Mouse (Mus musculus) limb, embryonic 10.5 days (tissue): ENCODE results near the gene Gdf7. TPM values are rescaled to one million over a fixed set of nuclear protein-coding genes. Genes with fewer than 3 reads are reported as not detected.

ENCODE experiments used
- DNase-seq: peaks from one replicate; pipeline ENCODE4 v3.0.0-alpha.2; 2017; ENCODE audit warnings: low spot score
- H3K27ac ChIP-seq: fragments of 300-500 bp; sonication (generic); 2 replicates; pipeline ENCODE4 v1.5.1; 2016; ENCODE audit warnings: mild to moderate bottlenecking
- H3K27me3 ChIP-seq: fragments of 300-500 bp; sonication (generic); 2 replicates; pipeline ENCODE4 v1.6.1; 2016; ENCODE audit warnings: low read depth, mild to moderate bottlenecking; ENCODE audit not compliant: poor library complexity, severe bottlenecking
- H3K36me3 ChIP-seq: fragments of 300-500 bp; sonication (generic); 2 replicates; pipeline ENCODE4 v1.6.1; 2016; ENCODE audit warnings: mild to moderate bottlenecking, moderate library complexity
- H3K4me1 ChIP-seq: fragments of 300-500 bp; sonication (generic); 2 replicates; pipeline ENCODE4 v1.6.1; 2016
- H3K4me3 ChIP-seq: fragments of 300-500 bp; sonication (generic); 2 replicates; pipeline ENCODE4 v1.5.1; 2016; ENCODE audit warnings: mild to moderate bottlenecking, moderate library complexity
- H3K9me3 ChIP-seq: fragments of 300-500 bp; sonication (generic); replicated peaks from 2 replicates; pipeline ENCODE4 v1.6.1; 2016; ENCODE audit warnings: mild to moderate bottlenecking
- WGBS: fragments of 180-500 bp; shearing (Covaris S2); methylation state at CpG from one replicate; pipeline ENCODE4 v1.1.7; 2016; 5-methylcytosine and 5-hydroxymethylcytosine counted together
- polyA plus RNA-seq: library from polyadenylated mRNA; unstranded; fragments of >200 nt; fragmentation: Nextera tagmentation; extraction: Ambion mirVana; gene quantifications from 2 replicates; pipeline ENCODE4 v1.2.1, GENCODE M21; 2016

The Gdf7 gene
- polyA plus RNA-seq, 1 experiment from 2014 or later, result 0.13 TPM

DNA sequence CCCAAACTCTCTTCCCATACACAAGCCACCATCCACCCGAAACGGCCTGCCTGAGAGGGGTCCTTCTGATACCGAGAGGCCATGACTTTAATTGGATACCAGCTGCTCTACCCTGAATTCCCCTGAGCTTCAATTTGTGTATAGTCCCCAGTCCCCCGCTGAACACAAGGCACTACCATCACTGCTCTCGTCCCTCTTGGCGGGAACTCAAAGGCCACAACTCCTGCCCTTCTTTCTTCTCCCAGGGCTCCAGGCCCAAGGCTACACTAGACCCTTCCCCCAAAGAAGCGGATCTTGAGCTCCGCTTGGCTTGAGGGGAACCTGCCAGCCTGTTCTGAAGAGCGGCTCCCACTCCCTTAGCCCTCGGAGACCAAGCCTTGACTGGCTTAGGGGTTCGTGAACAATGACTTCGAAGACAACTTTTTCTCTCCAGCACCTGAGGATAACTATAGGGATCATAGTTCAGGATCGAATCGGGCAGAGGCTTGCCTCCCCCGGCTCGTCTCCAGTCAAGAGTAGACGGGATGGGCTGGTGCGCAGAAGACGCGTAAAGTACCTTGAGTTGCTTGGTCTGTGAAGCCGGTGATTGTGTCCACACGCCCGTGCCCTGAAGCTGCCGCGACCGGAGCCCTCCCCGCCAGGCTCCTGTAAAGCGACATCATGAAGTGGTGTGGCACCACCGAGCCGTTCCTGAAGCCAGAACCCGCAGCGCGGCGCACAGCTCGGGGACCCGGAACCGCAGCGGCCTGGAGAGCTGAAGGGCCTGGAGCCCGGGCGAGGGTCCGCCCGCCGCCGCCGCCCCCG is 541 bp downstream of the Gdf7 start:
- Histone ChIP-seq H3K4me3 (peak overlapping the region; percentile 54), H3K9me3 (no peaks in the 10 kb centered on the region), H3K36me3 (no peaks in the 10 kb centered on the region), H3K27ac (peak overlapping the region; percentile 66), H3K27me3 (peaks cover 100% of the 10 kb centered on the region), H3K4me1 (peaks cover 44% of the 10 kb centered on the region)
- 3% methylated on average over 46 of the region's 46 CpGs for WGBS
- DNase-seq, result peak; percentile 70

DNA sequence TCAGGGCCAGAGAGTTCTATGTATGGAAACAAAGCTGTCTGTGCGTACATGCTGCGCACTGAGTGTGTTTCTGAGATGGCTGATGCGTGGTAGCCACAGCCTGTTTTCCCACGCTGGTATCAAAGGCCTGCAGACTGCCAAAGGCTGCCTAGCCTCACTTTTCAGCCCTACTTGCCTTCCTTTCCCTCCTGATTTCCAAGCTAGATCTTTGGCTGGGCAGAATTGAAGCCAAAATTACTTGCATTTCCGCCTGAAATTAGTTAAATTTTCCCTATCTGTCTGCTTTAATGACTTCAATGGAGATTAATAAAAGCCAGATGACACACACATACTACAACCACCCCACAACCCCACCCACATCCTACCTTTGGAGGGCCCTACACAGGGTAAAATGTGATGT is 1.2 kb downstream of the Gdf7 start:
- 24% methylated on average over 5 of the region's 5 CpGs for WGBS
- Histone ChIP-seq H3K4me3 (no peak overlapping the region), H3K27me3 (peaks cover 100% of the 10 kb centered on the region), H3K36me3 (no peaks in the 10 kb centered on the region), H3K4me1 (peaks cover 44% of the 10 kb centered on the region), H3K9me3 (no peaks in the 10 kb centered on the region), H3K27ac (no peak overlapping the region)
- no peak for DNase-seq

DNA sequence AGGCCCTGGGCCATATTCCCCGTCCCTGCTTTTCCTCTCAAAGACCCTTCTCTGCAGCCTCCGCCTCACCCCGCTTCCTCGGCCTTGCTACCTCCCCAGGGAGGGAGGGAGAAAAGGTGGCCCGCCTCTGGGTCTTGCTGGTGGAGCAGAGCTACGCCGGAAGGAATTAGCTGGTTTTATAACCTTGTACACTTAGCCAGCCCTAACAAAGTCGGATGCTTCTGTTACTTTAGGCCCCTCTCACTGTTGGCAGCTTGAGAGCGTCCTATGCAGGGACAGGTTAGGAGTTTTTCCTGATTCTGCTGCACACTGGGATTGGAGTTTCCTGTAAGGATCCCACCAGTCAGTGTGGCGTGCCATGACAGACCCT is 1.7 kb downstream of the Gdf7 start:
- no peak overlapping the region for H3K27ac ChIP-seq

DNA sequence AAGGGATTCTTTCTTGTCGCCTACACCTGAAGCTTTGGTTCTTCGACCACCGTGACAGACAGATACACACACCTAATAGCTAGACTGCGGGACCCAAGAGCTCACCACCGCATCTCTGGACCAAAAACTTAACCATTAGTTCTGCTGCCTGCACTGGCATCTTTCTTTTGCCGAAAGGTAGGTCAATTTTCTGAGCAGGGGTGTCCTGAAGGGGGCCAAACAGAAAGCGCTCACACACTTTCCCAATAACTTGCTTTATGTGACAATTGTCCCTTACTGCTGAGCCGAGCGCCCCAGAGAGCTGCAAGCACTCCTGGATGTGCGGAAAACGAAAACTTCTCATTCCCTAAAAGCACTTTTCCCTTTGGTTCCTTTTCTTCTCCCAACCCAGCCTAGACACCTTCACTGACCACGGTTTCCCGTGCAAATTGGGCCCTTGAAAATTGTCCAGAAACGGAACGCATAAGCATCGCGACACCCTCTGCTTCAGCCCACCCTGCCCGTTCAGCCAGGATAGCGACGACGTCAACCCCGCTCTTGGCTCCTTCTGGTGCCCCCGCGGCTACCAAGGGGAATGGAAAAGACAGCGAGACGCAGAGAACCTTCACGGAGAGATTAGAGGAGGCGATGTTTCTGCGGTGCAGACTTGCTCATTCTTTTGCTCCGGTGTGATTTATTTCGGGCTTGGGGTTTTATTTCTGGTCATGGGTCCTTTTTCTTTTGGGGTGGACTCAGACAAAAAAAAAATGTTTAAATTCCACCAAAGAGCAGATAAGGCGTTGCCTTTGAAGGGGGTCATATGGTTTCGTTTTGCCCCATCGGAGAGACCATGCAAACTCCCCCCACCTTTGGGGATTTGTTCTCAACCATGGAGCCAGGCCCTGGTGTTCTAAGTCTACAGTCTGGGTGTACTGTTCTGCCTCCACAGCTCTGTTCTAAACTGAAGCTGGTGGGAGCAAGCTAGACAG is 2.3 kb downstream of the Gdf7 start:
- H3K9me3 ChIP-seq, result no peaks in the 10 kb centered on the region
- WGBS, result 6% methylated on average over 34 of the region's 34 CpGs
- peaks cover 100% of the 10 kb centered on the region for H3K27me3 ChIP-seq
- no peaks in the 10 kb centered on the region for H3K36me3 ChIP-seq
- H3K4me3 ChIP-seq, result peak overlapping the region; percentile 26; the same call in 1 of the 2 replicates
- H3K27ac ChIP-seq, result no peak overlapping the region
- DNase-seq, result peak; percentile 58
- peaks cover 47% of the 10 kb centered on the region for H3K4me1 ChIP-seq

More for the DNA sequence above, 1.7 kb downstream of the Gdf7 start:
- DNase-seq, result peak; percentile 67
- WGBS, result 11% methylated on average over 10 of the region's 10 CpGs
- H3K4me3 ChIP-seq, result peak overlapping the region; percentile 26; the same call in 1 of the 2 replicates
- no peaks in the 10 kb centered on the region for H3K9me3 ChIP-seq
- H3K36me3 ChIP-seq, result no peaks in the 10 kb centered on the region
- H3K4me1 ChIP-seq, result peaks cover 47% of the 10 kb centered on the region
- H3K27me3 ChIP-seq, result peaks cover 100% of the 10 kb centered on the region

DNA sequence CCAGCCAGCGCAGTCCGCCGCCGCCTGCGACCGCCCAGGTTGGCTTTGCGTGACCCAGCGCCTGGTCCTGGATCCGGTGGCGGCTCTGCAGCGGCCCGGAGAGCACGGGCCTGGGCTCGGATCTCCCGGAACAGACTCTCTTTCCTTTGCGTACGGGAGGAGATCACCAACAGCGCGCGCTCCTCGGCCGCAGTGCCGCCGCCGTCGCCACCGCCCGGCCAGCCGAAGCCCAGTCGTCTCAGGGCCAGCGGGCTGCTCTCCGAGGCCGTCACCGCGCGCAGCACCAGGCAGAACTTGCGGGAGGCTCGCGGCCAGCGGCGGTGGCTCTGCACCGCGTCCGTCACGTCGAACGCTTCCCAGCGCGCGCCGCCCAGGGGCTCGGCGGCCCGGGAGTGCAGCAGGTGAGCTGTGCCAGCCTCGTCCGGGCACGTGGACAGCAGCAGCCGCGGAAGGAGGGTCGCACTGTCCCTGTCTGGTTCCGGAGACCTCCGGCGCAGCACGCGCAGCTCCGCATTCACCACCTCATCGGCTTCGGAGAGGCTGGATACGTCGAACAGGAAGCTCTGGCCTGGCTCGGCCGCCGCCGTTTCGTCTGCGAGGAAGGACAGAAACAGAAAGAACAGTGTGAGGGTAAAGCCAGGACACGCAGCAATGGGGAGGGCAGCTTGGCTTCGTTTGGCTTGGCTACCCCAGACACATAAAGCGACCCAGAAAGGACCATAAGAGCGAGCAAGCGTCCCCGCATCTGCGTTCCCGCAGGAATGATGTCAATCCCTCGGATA is 3.2 kb downstream of the Gdf7 start:
- H3K4me1 ChIP-seq, result peaks cover 47% of the 10 kb centered on the region
- H3K27ac ChIP-seq, result peak overlapping the region; percentile 53
- peaks cover 100% of the 10 kb centered on the region for H3K27me3 ChIP-seq
- 1% methylated on average over 85 of the region's 85 CpGs for WGBS
- H3K4me3 ChIP-seq, result peak overlapping the region; percentile 51
- DNase-seq, result peak; percentile 68
- H3K9me3 ChIP-seq, result no peaks in the 10 kb centered on the region
- H3K36me3 ChIP-seq, result no peaks in the 10 kb centered on the region

DNA sequence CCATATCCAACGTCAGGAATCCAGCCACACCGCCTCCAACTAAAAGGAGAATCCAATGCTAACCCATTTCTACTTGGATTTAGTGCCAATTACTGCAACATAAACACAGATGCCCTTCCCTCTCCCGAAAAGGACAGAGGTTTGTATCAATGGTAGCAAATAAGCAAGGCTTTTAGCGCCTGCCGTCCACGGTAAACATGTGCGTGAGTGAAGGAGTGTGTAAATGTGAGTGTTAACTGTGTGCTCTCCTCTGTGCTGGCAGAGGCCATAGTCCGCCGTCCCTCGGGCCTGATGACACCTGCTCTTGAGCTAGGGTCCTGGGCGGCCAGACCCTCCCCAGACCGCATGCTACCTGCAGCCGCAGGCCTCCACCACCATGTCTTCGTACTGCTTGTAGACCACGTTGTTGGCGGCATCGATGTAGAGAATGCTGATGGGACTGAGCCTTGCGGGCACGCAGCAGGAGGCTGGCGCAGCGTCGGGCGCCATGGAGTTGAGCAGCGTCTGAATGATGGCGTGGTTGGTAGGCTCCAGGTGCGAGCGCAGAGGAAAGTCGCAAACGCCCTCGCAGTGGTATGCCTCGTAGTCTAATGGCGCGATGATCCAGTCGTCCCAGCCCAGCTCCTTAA is 4.1 kb downstream of the Gdf7 start:
- no peaks in the 10 kb centered on the region for H3K36me3 ChIP-seq
- peak overlapping the region; percentile 51 for H3K4me3 ChIP-seq
- peak; percentile 60 for DNase-seq
- no peaks in the 10 kb centered on the region for H3K9me3 ChIP-seq
- 6% methylated on average over 34 of the region's 34 CpGs for WGBS
- peaks cover 99% of the 10 kb centered on the region for H3K27me3 ChIP-seq
- H3K27ac ChIP-seq, result peak overlapping the region; percentile 53
- peaks cover 47% of the 10 kb centered on the region for H3K4me1 ChIP-seq

DNA sequence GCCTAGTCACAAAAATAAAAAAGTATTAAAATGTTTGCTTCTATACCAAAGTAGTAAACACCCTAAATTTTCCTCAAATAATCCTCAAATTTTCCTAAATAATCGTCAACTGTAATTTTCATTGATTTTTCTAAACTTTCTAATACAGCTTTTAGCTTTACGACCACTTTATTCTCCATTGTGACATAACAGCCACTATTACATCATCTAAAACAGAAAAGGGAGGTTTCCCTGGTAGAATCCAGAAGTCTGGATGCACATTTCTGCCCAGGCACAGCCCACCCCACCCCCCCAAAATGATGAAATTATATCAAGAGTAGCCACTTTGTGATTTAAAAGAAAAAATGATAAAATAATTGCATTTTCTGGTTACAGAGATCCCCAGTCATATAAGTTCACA is 5.6 kb downstream of the Gdf7 start:
- Histone ChIP-seq H3K9me3 (no peaks in the 10 kb centered on the region), H3K4me1 (peaks cover 34% of the 10 kb centered on the region), H3K4me3 (no peak overlapping the region), H3K27ac (no peak overlapping the region), H3K27me3 (peaks cover 83% of the 10 kb centered on the region), H3K36me3 (no peaks in the 10 kb centered on the region)
- 90% methylated on average over 2 of the region's 2 CpGs for WGBS
- no peak for DNase-seq

DNA sequence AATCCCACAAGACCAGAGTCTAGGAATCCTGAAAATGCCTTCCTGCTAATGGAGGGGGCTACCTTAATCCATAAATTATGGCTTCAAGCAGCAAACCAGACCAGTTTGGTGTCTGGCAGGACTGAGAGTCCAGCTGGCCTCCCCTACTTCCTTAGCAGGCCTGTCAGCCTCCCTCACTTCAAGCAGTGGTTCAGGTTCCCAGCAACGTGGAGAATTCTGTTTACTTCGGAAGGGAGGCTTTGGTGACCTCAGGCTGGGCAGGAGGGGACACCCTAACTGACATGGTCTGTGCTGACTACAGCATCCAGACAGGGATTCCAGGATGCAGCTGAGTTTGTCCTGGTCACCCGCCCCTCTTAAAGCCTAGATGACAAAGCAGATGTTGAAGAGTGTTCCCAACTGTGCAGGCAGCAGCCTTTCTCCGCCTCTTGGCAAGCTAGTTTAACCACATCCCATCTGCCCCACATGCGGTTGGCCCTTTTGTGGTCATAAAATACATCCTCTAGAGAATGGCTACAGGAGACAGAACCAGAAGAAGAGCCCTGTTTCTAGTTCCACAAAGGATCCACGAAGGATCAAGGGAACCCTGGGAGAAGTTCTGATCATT is 6.3 kb downstream of the Gdf7 start:
- 59% methylated on average over 6 of the region's 6 CpGs for WGBS
- Histone ChIP-seq H3K4me1 (peaks cover 28% of the 10 kb centered on the region), H3K36me3 (no peaks in the 10 kb centered on the region), H3K27me3 (peaks cover 76% of the 10 kb centered on the region), H3K9me3 (no peaks in the 10 kb centered on the region), H3K4me3 (no peak overlapping the region), H3K27ac (no peak overlapping the region)
- peak; percentile 31 for DNase-seq

DNA sequence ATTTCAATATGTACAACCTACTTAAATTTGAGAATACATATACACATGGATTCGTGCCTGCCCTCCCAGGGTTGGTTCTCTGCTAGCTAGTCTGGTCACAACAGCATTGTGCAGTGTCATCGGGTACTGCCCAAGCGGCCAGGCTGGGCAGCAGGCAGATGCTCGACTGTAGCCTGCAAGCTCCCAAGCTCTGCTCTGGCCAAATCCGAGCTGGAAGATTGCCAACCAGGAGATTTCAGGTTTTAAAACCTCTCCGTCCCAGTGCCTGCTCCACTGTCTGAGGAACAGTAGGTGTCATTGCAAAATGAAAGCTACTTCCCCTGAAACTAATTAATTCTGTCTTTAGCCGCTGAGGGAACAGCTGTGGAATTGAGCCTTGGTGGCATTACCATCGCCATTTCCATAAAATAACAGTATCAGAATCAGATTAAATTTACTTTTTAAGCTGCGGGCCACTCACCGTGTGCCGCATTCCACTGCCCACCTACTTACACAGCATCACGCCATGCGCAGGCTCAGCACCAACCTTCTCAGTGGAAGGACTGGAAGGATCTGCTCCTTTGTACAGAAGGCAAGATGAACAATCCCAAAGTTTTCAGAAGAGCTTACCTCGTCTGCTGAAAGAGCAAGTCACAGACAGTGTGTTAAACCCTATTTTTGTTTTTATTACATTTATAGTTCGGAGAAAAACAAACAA is 10.4 kb downstream of the Gdf7 start:
- H3K27ac ChIP-seq, result no peak overlapping the region
- H3K4me3 ChIP-seq, result no peak overlapping the region
- WGBS, result 78% methylated on average over 15 of the region's 15 CpGs
- peaks cover 6% of the 10 kb centered on the region; the same call in 1 of the 2 replicates for H3K36me3 ChIP-seq
- peaks cover 7% of the 10 kb centered on the region; the same call in 1 of the 2 replicates for H3K4me1 ChIP-seq
- H3K9me3 ChIP-seq, result no peaks in the 10 kb centered on the region; the same call in 1 of the 2 replicates
- peaks cover 35% of the 10 kb centered on the region for H3K27me3 ChIP-seq
- peak; percentile 30 for DNase-seq

DNA sequence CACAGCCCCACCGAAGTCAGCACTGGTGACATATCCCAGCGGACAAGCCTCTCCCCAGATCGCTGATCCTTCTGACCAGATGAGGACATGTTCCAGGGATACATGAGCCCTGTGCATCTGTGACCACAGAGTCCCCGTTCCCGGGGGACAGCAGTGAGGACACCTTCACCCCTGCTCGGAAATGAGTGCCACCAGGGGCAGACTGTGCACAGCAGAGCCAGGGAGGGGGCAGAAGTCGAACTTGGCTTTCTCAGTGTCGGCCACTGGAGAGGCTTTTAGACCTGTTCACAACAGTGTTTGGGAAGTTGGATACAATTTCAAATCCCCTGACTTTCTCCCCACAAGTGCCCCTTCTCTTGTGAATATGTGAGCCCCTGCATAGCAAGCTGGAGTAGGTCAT is 12.3 kb downstream of the Gdf7 start:
- Histone ChIP-seq H3K4me1 (peaks cover 4% of the 10 kb centered on the region; the same call in 1 of the 2 replicates), H3K27ac (no peak overlapping the region; the same call in 1 of the 2 replicates), H3K9me3 (no peaks in the 10 kb centered on the region; the same call in 1 of the 2 replicates), H3K27me3 (peaks cover 17% of the 10 kb centered on the region), H3K36me3 (peaks cover 8% of the 10 kb centered on the region), H3K4me3 (no peak overlapping the region)
- 91% methylated on average over 8 of the region's 8 CpGs for WGBS
- no peak for DNase-seq

DNA sequence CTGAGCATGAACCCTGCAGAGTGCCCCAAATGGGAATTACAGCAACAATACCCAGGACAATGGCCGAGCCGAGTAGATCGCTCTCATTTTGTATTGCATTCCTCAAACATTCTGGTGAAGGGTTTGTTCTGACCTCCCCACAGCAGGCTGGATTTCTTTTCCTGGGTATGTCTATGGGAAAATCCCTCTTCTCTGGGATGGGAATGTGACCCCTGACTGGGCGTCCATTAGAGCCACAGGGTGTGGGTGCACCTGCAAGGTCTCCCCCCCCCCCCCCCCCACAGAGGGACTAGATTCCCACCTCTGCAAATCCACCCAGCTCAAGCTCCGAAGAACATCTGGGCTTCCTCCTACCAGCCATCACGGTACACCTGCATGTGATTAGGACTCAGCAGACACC is 12.7 kb downstream of the Gdf7 start:
- Histone ChIP-seq H3K9me3 (no peaks in the 10 kb centered on the region; the same call in 1 of the 2 replicates), H3K4me1 (peaks cover 4% of the 10 kb centered on the region; the same call in 1 of the 2 replicates), H3K36me3 (peaks cover 12% of the 10 kb centered on the region), H3K27me3 (peaks cover 13% of the 10 kb centered on the region), H3K27ac (no peak overlapping the region; the same call in 1 of the 2 replicates), H3K4me3 (no peak overlapping the region)
- no peak for DNase-seq
- WGBS, result 82% methylated on average over 6 of the region's 6 CpGs
